Mouse (Mus musculus) lung, adult 2 months (tissue): ENCODE data around the gene Skida1.

Source experiments
- CTCF ChIP-seq: fragments of 200-500 bp; IDR thresholded peaks from 2 replicates; pipeline ENCODE4 v1.5.1; 2011; ENCODE audit warnings: mild to moderate bottlenecking, low read length, control low read depth; ENCODE audit not compliant: insufficient read depth
- POLR2A ChIP-seq: fragments of 200-500 bp; IDR thresholded peaks from 2 replicates; pipeline ENCODE4 v1.6.1; 2011; ENCODE audit warnings: low read depth, mild to moderate bottlenecking, control low read depth, low read length, borderline replicate concordance; ENCODE audit errors: extremely low read depth

DNA sequence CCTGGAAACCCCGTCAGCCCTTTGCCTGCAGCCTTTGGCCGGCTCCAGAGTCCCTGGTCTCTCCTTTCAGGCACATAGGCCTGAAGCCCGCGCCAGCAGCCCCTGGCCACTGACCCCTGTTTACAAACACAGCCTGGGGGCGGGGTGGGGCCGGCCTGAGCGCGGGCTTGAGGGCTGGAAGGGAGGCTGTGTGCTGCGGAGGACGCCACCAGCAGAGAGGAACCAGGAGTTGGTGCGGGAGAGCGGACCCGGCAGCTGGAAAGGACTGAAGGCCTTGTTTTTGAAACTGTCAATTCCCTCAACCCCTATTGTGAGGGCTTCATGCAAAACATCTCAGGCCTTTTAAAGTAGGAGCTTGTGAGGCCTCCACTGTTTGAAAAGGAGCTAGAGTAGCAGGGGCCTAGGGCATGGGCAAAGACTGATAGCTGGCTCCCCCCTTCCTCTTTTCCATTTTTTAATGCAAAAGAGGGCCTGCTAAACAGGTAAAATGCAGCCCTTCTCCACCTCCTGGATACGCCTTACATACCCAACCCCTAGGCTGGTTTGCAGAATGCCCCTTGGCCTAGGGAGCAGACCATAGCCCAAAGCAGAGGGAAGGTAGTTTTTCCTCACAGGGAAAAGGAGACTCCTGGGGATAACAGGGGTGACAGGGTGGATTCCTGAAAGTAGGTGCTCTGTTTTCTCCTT lies 7.5 kb downstream of the Skida1 start:
- TF ChIP-seq CTCF (no peak), POLR2A (no peak)
